Mouse (Mus musculus) heart, adult 2 months (tissue): ENCODE measurements around the gene Acer1. TPM values are rescaled to one million over a fixed set of nuclear protein-coding genes. Genes with fewer than 3 reads are reported as not detected.
A peak's percentile ranks its signal among the peaks of the same experiment; 100 is the strongest.

Source experiments
- DNase-seq, 2 experiments: peaks; one replicate each; pipeline ENCODE4 v3.0.0; 2021
- H3K27ac ChIP-seq: fragments of 200-600 bp; 2 replicates; pipeline ENCODE4 v1.8.1; 2022
- H3K27me3 ChIP-seq: fragments of 200-500 bp; 2 replicates; pipeline ENCODE4 v1.6.1; 2012; ENCODE audit warnings: mild to moderate bottlenecking, low read length, inconsistent platforms, mixed read lengths; ENCODE audit not compliant: control insufficient read depth, insufficient read depth
- H3K36me3 ChIP-seq: fragments of 200-500 bp; 2 replicates; pipeline ENCODE4 v1.6.1; 2012; ENCODE audit warnings: low read length, inconsistent platforms; ENCODE audit not compliant: control insufficient read depth, insufficient read depth
- H3K4me1 ChIP-seq: fragments of 200-500 bp; 2 replicates; pipeline ENCODE4 v1.6.1; 2011; ENCODE audit warnings: low read length; ENCODE audit not compliant: control insufficient read depth, insufficient read depth
- H3K4me3 ChIP-seq: fragments of 200-600 bp; 2 replicates; pipeline ENCODE4 v1.8.1; 2022
- H3K79me2 ChIP-seq: fragments of 200-500 bp; replicated peaks from 2 replicates; pipeline ENCODE4 v1.6.1; 2012; ENCODE audit warnings: mild to moderate bottlenecking, inconsistent platforms, low read length, moderate library complexity, mixed read lengths; ENCODE audit not compliant: control insufficient read depth, insufficient read depth
- H3K9ac ChIP-seq: fragments of 200-500 bp; 2 replicates; pipeline ENCODE4 v1.6.1; 2012; ENCODE audit warnings: low read depth, mild to moderate bottlenecking, control low read depth, inconsistent platforms, low read length, mixed read lengths
- CTCF ChIP-seq: fragments of 200-600 bp; IDR thresholded peaks from 2 replicates; pipeline ENCODE4 v1.8.1; 2022; ENCODE audit warnings: antibody characterized with exemption, mild to moderate bottlenecking, moderate library complexity
- EP300 ChIP-seq: fragments of 200-500 bp; IDR thresholded peaks from 2 replicates; pipeline ENCODE4 v1.6.1; 2011; ENCODE audit warnings: low read depth, low read length, control low read depth; ENCODE audit not compliant: insufficient read depth
- POLR2A ChIP-seq: fragments of 200-500 bp; IDR thresholded peaks from 2 replicates; pipeline ENCODE4 v1.6.1; 2011; ENCODE audit warnings: mild to moderate bottlenecking, low read depth, low read length, control low read depth; ENCODE audit not compliant: insufficient read depth
- WGBS: fragments of 180-500 bp; shearing (Covaris S2); methylation state at CpG from one replicate; pipeline ENCODE4 v1.1.7; 2018; 5-methylcytosine and 5-hydroxymethylcytosine counted together
- intact Hi-C: fragments of 180-260 bp; cut with DNase I; formaldehyde crosslinking; loops from one replicate; pipeline ENCODE4 v1.15.1; 2025
- polyA plus RNA-seq: library from polyadenylated mRNA; depleted of rRNA; stranded (reverse); fragments of >200 nt; gene quantifications from 2 replicates; pipeline ENCODE4 v1.2.3, GENCODE M21; 2012
- total RNA-seq, 2 experiments: library from RNA; stranded (reverse); gene quantifications; 2 replicates each; pipeline ENCODE4 v1.2.3; 2021

Gene Acer1
- total and polyA plus RNA-seq, 3 experiments = not detected

DNA sequence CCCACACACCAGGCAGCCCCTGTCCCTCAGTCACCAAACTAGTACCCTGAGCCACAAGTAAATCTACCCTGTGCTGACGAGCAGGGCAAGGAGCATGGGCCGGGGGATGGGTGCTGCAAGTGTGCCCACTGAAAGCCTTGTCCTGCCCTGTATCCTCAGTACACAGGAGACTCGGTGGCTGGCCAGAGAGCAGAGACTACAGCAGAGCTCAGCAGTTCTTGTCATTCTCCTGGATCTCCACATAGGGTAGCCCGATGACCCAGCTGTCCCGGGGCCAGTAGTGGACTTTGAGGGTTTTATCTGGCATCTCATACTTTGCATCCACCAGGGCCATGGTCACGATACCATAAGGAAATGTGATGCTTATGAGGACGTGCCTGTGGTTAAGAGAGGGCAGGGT, 27.1 kb downstream of the Acer1 start:
- Histone ChIP-seq H3K79me2 (no peaks in the 10 kb centered on the region), H3K27me3 (peaks cover 2% of the 10 kb centered on the region; the same call in 1 of the 2 replicates), H3K4me1 (no peaks in the 10 kb centered on the region), H3K36me3 (no peaks in the 10 kb centered on the region), H3K4me3 (no peak overlapping the region), H3K27ac (no peak overlapping the region), H3K9ac (no peak overlapping the region)
- intact Hi-C loops = no loop called here
- TF ChIP-seq CTCF (no peak), POLR2A (no peak), EP300 (no peak)
- 77% methylated on average over 7 of the region's 7 CpGs for WGBS
- DNase-seq = no peak

GRCm38 (mm10) chr17:56952639-56953038, 29.3 kb downstream of the Acer1 start:
- intact Hi-C loops = no loop called here
- Histone ChIP-seq H3K9ac (no peak overlapping the region), H3K4me3 (no peak overlapping the region), H3K36me3 (no peaks in the 10 kb centered on the region), H3K27ac (no peak overlapping the region), H3K4me1 (no peaks in the 10 kb centered on the region), H3K27me3 (no peaks in the 10 kb centered on the region), H3K79me2 (no peaks in the 10 kb centered on the region)
- 89% methylated on average over 1 of the region's 1 CpGs for WGBS
- no peak for DNase-seq
- TF ChIP-seq CTCF (no peak), POLR2A (no peak), EP300 (no peak)

DNA sequence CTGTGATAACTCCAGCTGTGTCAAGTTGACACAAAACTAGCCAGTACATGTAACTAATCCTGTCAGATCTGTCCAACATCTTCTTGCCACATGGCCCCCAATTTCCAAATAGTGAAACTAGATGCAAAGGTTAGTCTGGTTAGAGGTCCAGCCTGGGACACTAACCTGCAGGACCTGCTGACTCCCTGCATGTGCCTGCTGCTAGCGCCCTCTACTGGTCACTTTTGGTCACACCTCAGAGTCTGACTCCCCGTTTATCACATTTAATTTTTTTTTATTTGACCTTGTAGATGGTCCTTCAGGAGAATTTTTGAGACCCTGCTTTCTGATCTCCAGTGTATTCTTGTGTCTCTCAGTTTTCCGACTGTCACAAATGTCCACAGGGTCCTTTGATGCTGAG, 31.0 kb downstream of the Acer1 start:
- WGBS = 15% methylated on average over 3 of the region's 3 CpGs
- TF ChIP-seq POLR2A (no peak), EP300 (0 out of 2 replicates have a peak, but pooled peaks have one; percentile 49), CTCF (peak; percentile 94)
- H3K36me3 ChIP-seq = no peaks in the 10 kb centered on the region
- H3K9ac ChIP-seq = no peak overlapping the region
- DNase-seq = peak; percentile 38 to 70
- H3K79me2 ChIP-seq = no peaks in the 10 kb centered on the region
- H3K4me3 ChIP-seq = no peak overlapping the region
- no peaks in the 10 kb centered on the region for H3K4me1 ChIP-seq
- H3K27me3 ChIP-seq = no peaks in the 10 kb centered on the region
- H3K27ac ChIP-seq = no peak overlapping the region
- intact Hi-C loops = loop anchor here (1.0 to 2.0 kb wide), 2 partner anchors 54 to 142 kb away; no protein-coding TSS in a partner anchor

GRCm38 (mm10) chr17:56938751-56939150, 43.2 kb downstream of the Acer1 start:
- Histone ChIP-seq H3K27me3 (no peaks in the 10 kb centered on the region), H3K9ac (no peak overlapping the region), H3K27ac (no peak overlapping the region), H3K79me2 (peaks cover 3% of the 10 kb centered on the region), H3K4me3 (no peak overlapping the region), H3K4me1 (no peaks in the 10 kb centered on the region), H3K36me3 (no peaks in the 10 kb centered on the region)
- 85% methylated on average over 4 of the region's 4 CpGs for WGBS
- intact Hi-C loops = loop anchor here (5.0 kb wide), 2 partner anchors 106 to 131 kb away; partner anchors contain the start of gene Rfx2
- no peak for TF ChIP-seq EP300
- no peak for TF ChIP-seq CTCF
- TF ChIP-seq POLR2A = no peak
- no peak for DNase-seq

DNA sequence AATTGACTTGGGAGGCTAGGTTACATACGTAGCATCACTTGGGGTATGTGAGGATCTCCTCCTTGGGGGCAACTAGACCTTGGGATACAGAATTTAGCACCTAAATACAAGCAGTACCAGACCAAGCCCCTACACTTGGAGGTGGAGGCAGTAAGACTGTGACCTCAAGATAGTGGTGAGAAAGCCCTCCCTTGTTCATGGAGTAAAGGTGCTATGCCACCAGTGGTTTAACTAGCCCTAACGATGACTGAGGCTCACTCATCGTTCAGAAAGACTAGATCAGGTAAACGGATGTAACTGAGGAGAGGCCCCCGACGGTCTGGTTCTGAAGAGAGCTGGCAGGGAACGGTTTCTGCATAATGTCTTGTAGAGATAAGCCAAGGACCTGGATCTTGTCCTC, 45.2 kb downstream of the Acer1 start:
- DNase-seq = no peak
- TF ChIP-seq CTCF (no peak), POLR2A (no peak), EP300 (no peak)
- Histone ChIP-seq H3K27ac (no peak overlapping the region), H3K4me3 (no peak overlapping the region), H3K27me3 (no peaks in the 10 kb centered on the region), H3K79me2 (peaks cover 3% of the 10 kb centered on the region), H3K36me3 (no peaks in the 10 kb centered on the region), H3K4me1 (no peaks in the 10 kb centered on the region; the same call in none of the 2 replicates), H3K9ac (no peak overlapping the region)
- intact Hi-C loops = loop anchor here (1.0 to 5.0 kb wide), 3 partner anchors 38 to 129 kb away; partner anchors contain the start of gene Rfx2
- WGBS = 92% methylated on average over 7 of the region's 7 CpGs

GRCm38 (mm10) chr17:56935363-56936131, 46.4 kb downstream of the Acer1 start, which contains the start of gene Mllt1:
TSS of gene Mllt1 (minus strand) at chr17:56935415.
- intact Hi-C loops = loop anchor here (1.0 to 5.0 kb wide), 3 partner anchors 37 to 128 kb away; partner anchors contain the start of gene Rfx2
- peak within 1 kb of the TSS; percentile 73 for H3K27ac ChIP-seq
- peaks cover 6% of the 10 kb centered on the region for H3K79me2 ChIP-seq
- 5% methylated on average over 69 of the region's 76 CpGs for WGBS
- DNase-seq = peak; percentile 99 to 100
- TF ChIP-seq POLR2A (no peak), EP300 (no peak), CTCF (peak; percentile 68)
- no peaks in the 10 kb centered on the region for H3K27me3 ChIP-seq
- no peaks in the 10 kb centered on the region for H3K36me3 ChIP-seq
- H3K4me3 ChIP-seq = peak within 1 kb of the TSS; percentile 96
- no peaks in the 10 kb centered on the region; the same call in none of the 2 replicates for H3K4me1 ChIP-seq
- H3K9ac ChIP-seq = peak within 1 kb of the TSS; percentile 98
